Mouse (Mus musculus) G1E (cell line): ENCODE data around the gene Vav3. TPM values are rescaled to one million over a fixed set of nuclear protein-coding genes. Genes with fewer than 3 reads are reported as not detected.

Source experiments
- ATAC-seq: 2 replicates; pipeline ENCODE4 v1.8.0; 2016; ENCODE audit warnings: mild to moderate bottlenecking; ENCODE audit not compliant: insufficient number of reproducible peaks, poor library complexity, low FRiP score, severe bottlenecking; ENCODE audit errors: extremely low read depth
- DNase-seq: peaks from one replicate; pipeline ENCODE4 v3.0.0; 2012; ENCODE audit warnings: low spot score
- H3K27me3 ChIP-seq: 2 replicates; pipeline ENCODE4 v1.6.1; 2012; ENCODE audit warnings: mild to moderate bottlenecking, low read length, inconsistent platforms; ENCODE audit not compliant: insufficient read depth
- H3K36me3 ChIP-seq: replicated peaks from 2 replicates; pipeline ENCODE3; 2012; ENCODE audit warnings: mild to moderate bottlenecking, inconsistent platforms
- H3K4me1 ChIP-seq: 2 replicates; pipeline ENCODE4 v1.6.1; 2012; ENCODE audit warnings: low read depth, low read length, inconsistent platforms, mixed read lengths; ENCODE audit not compliant: insufficient read depth
- H3K4me3 ChIP-seq: 2 replicates; pipeline ENCODE4 v1.5.1; 2012; ENCODE audit warnings: low read depth, mild to moderate bottlenecking, inconsistent platforms, low read length, moderate library complexity, mixed read lengths
- H3K9me3 ChIP-seq: replicated peaks from 2 replicates; pipeline ENCODE4 v1.6.1; 2012; ENCODE audit warnings: inconsistent platforms
- CTCF ChIP-seq: IDR thresholded peaks from 2 replicates; pipeline ENCODE4 v1.5.1; 2012; ENCODE audit warnings: low read depth, low read length, inconsistent platforms, mixed read lengths
- GATA1 ChIP-seq: IDR thresholded peaks from 2 replicates; pipeline ENCODE4 v1.6.1; 2012; ENCODE audit warnings: borderline replicate concordance, low read length, inconsistent platforms, mixed read lengths
- GATA2 ChIP-seq: IDR thresholded peaks from 2 replicates; pipeline ENCODE4 v1.6.1; 2012; ENCODE audit warnings: low read depth, low read length, inconsistent platforms, borderline replicate concordance
- POLR2AphosphoS5 ChIP-seq: IDR thresholded peaks from 2 replicates; pipeline ENCODE4 v1.6.1; 2012; ENCODE audit warnings: low read depth, low read length, inconsistent platforms; ENCODE audit not compliant: insufficient replicate concordance
- TAL1 ChIP-seq: conservative IDR thresholded peaks from 2 replicates; pipeline ENCODE4 v1.6.1; 2012; ENCODE audit warnings: low read depth, low read length, inconsistent platforms, mixed read lengths
- polyA plus RNA-seq: library from polyadenylated mRNA; stranded (reverse); fragments of >175 nt; gene quantifications from 2 replicates; pipeline ENCODE4 v1.2.3, GENCODE M21; 2012
- total RNA-seq, 2 experiments: library from RNA; stranded (forward) in 1 of 2; stranded (reverse) in 1 of 2; fragments of 200-1000 nt in 1 of 2; fragments of >200 nt in 1 of 2; fragmentation: Nextera tagmentation in 1 of 2; gene quantifications; 2 replicates each; pipeline ENCODE4 v1.2.3; 2014 to 2017

Vav3 gene
- total and polyA plus RNA-seq, 3 experiments: 0.05 TPM; not detected in 2

GRCm38 (mm10) chr3:109470651-109471255 is 130.3 kb downstream of the Vav3 start:
- H3K4me1 ChIP-seq: no peaks in the 10 kb centered on the region
- H3K27me3 ChIP-seq: no peaks in the 10 kb centered on the region
- peaks cover 13% of the 10 kb centered on the region for H3K9me3 ChIP-seq
- ATAC-seq (no peak), DNase-seq (no peak)
- TF ChIP-seq TAL1 (no peak), POLR2AphosphoS5 (no peak), GATA1 (no peak), GATA2 (no peak), CTCF (no peak)
- no peak overlapping the region for H3K4me3 ChIP-seq
- H3K36me3 ChIP-seq: no peaks in the 10 kb centered on the region

DNA sequence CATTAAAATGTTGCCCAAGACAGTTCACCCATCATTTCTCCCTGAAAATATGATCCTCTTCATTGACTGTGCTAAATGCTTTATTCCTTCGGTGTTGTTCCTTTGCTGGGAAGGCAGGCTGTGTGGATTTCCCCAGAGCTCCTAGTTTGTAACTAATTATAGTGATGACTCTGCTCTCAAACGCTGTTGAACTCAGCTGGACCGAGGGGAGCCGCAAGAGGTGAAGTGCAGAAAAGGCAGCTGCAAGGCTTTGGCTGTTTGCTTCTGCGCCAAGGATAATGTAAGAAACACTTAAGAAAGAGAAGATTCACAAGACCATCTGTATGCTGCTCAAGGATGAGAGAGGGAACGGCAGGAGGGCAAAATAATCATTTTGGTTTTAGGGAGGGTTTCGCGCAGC is 136.1 kb downstream of the Vav3 start:
- H3K4me1 ChIP-seq: no peaks in the 10 kb centered on the region
- DNase-seq (no peak), ATAC-seq (no peak)
- no peak for TF ChIP-seq GATA1
- no peak for TF ChIP-seq CTCF
- no peak for TF ChIP-seq TAL1
- no peak for TF ChIP-seq GATA2
- TF ChIP-seq POLR2AphosphoS5: no peak
- H3K36me3 ChIP-seq: no peaks in the 10 kb centered on the region
- no peak overlapping the region for H3K4me3 ChIP-seq
- no peaks in the 10 kb centered on the region for H3K27me3 ChIP-seq
- peaks cover 12% of the 10 kb centered on the region for H3K9me3 ChIP-seq

- Histone ChIP-seq H3K9me3 (peaks cover 18% of the 10 kb centered on the region), H3K27me3 (no peaks in the 10 kb centered on the region), H3K4me1 (no peaks in the 10 kb centered on the region), H3K4me3 (no peak overlapping the region), H3K36me3 (no peaks in the 10 kb centered on the region)
- DNase-seq (no peak), ATAC-seq (no peak)
- TF ChIP-seq POLR2AphosphoS5 (no peak), GATA2 (no peak), TAL1 (no peak), CTCF (no peak), GATA1 (no peak)
These were observed 137.8 kb downstream of the Vav3 start for GRCm38 (mm10) chr3:109478297-109478696.

DNA sequence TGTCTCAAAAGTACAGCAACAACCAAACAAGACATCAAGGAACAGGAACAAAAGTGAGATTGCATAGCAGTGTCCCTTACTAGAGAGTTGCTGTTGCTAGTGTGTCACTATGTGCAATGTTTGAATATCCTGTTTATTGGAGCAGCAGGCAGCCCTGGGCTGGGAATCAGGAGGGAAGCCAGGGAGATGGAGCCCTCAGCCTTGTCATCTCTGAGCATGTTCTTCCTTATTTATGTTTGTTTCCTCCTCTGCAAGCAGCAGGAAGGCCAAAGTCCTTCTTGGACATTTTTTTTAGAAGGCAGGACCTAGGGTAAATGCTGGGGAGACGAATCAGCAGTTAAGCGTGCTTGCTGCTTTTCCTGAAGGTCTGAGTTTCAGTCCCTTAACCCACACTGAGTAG is 140.2 kb downstream of the Vav3 start:
- Histone ChIP-seq H3K4me1 (no peaks in the 10 kb centered on the region), H3K4me3 (no peak overlapping the region)
- no peak for DNase-seq

GRCm38 (mm10) chr3:109486786-109487185 is 146.3 kb downstream of the Vav3 start:
- no peak for DNase-seq
- Histone ChIP-seq H3K36me3 (no peaks in the 10 kb centered on the region), H3K9me3 (peaks cover 24% of the 10 kb centered on the region), H3K4me1 (no peaks in the 10 kb centered on the region), H3K4me3 (no peak overlapping the region), H3K27me3 (no peaks in the 10 kb centered on the region)
- ATAC-seq: no peak
- TF ChIP-seq CTCF (no peak), TAL1 (no peak), POLR2AphosphoS5 (no peak), GATA1 (no peak), GATA2 (no peak)

More for the DNA sequence above, 140.2 kb downstream of the Vav3 start:
- H3K9me3 ChIP-seq: peaks cover 15% of the 10 kb centered on the region
- H3K27me3 ChIP-seq: no peaks in the 10 kb centered on the region
- no peak for ATAC-seq
- H3K36me3 ChIP-seq: no peaks in the 10 kb centered on the region
- TF ChIP-seq POLR2AphosphoS5 (no peak), CTCF (no peak), GATA1 (no peak), GATA2 (no peak), TAL1 (no peak)

GRCm38 (mm10) chr3:109487823-109488222 is 147.4 kb downstream of the Vav3 start:
- ATAC-seq (no peak), DNase-seq (no peak)
- H3K4me3 ChIP-seq: no peak overlapping the region
- H3K4me1 ChIP-seq: no peaks in the 10 kb centered on the region
- H3K36me3 ChIP-seq: no peaks in the 10 kb centered on the region
- H3K9me3 ChIP-seq: peaks cover 18% of the 10 kb centered on the region
- TF ChIP-seq GATA2 (no peak), CTCF (no peak), GATA1 (no peak), TAL1 (no peak), POLR2AphosphoS5 (no peak)
- H3K27me3 ChIP-seq: no peaks in the 10 kb centered on the region
